Mouse (Mus musculus): ENCODE measurements at regions not wholly inside any gene's neighbourhood (a gene's known extent, or its start where the extent isn't known, plus 50 kb on each side); places are given as distances from the start of the nearest gene placed in this dataset.

GRCm38 (mm10) chr16:5534385-5534784 lies 278.6 kb upstream of the Eef2kmt start:
- TF ChIP-seq CTCF (IDR thresholded peaks at IDR 0.05; ENCODE audit: low read depth, low read length) (no peak), GATA1 (IDR thresholded peaks at IDR 0.05; ENCODE audit: borderline replicate concordance, low read length) (no peak)

Data from G1E (cell line).